Mouse (Mus musculus) neural tube, embryonic 14.5 days (tissue): Measurements from ENCODE around the gene Nfix. TPM values are rescaled to one million over a fixed set of nuclear protein-coding genes. Genes with fewer than 3 reads are reported as not detected.

ENCODE experiments used
- ATAC-seq: fragments of 200-750 bp; cut with Nextera tagmentation; 2 replicates; pipeline ENCODE4 v1.8.0; 2017; ENCODE audit warnings: low read depth, mild to moderate bottlenecking, moderate TSS enrichment, moderate library complexity
- H3K27ac ChIP-seq: fragments of 300-500 bp; sonication (generic); 2 replicates; pipeline ENCODE4 v1.5.1; 2014; ENCODE audit warnings: low read depth, mild to moderate bottlenecking, control low read depth, low read length, moderate library complexity, mixed read lengths
- H3K27me3 ChIP-seq: fragments of 300-500 bp; sonication (generic); 2 replicates; pipeline ENCODE4 v1.6.1; 2014; ENCODE audit warnings: low read length; ENCODE audit not compliant: control insufficient read depth, insufficient read depth
- H3K36me3 ChIP-seq: fragments of 300-500 bp; sonication (generic); 2 replicates; pipeline ENCODE4 v1.6.1; 2014; ENCODE audit warnings: low read length, mixed read lengths; ENCODE audit not compliant: control insufficient read depth, insufficient read depth
- H3K4me1 ChIP-seq: fragments of 300-500 bp; sonication (generic); 2 replicates; pipeline ENCODE4 v1.6.1; 2014; ENCODE audit warnings: low read length; ENCODE audit not compliant: control insufficient read depth, insufficient read depth
- H3K4me2 ChIP-seq: fragments of 300-500 bp; sonication (generic); 2 replicates; pipeline ENCODE4 v1.6.1; 2014; ENCODE audit warnings: mild to moderate bottlenecking, low read depth, low read length, control low read depth
- H3K4me3 ChIP-seq: fragments of 300-500 bp; sonication (generic); 2 replicates; pipeline ENCODE4 v1.5.1; 2014; ENCODE audit warnings: low read depth, low read length, control low read depth, mixed read lengths
- H3K9ac ChIP-seq: fragments of 300-500 bp; sonication (generic); replicated peaks from 2 replicates; pipeline ENCODE4 v1.6.1; 2014; ENCODE audit warnings: low read depth, mild to moderate bottlenecking, control low read depth, low read length, mixed read lengths
- H3K9me3 ChIP-seq: fragments of 300-500 bp; sonication (generic); 2 replicates; pipeline ENCODE4 v1.6.1; 2016; ENCODE audit warnings: low read length; ENCODE audit not compliant: control insufficient read depth
- WGBS: fragments of 180-500 bp; shearing (Covaris S2); extraction: QIAGEN DNeasy Blood & Tissue Kit; methylation state at CpG from one replicate; pipeline ENCODE4 v1.1.7; 2014; 5-methylcytosine and 5-hydroxymethylcytosine counted together
- polyA plus RNA-seq: library from polyadenylated mRNA; unstranded; fragments of >200 nt; fragmentation: Nextera tagmentation; extraction: Ambion mirVana; gene quantifications from 2 replicates; pipeline ENCODE4 v1.2.1, GENCODE M21; 2014

The Nfix gene
- polyA plus RNA-seq, 1 experiment from 2014 or later = 91.5 TPM

GRCm38 (mm10) chr8:84816117-84816516 lies 16.0 kb upstream of the Nfix start:
- Histone ChIP-seq H3K9ac (no peak overlapping the region), H3K27ac (no peak overlapping the region; the same call in 1 of the 2 replicates), H3K4me2 (no peak overlapping the region), H3K4me3 (no peak overlapping the region), H3K27me3 (no peaks in the 10 kb centered on the region; the same call in 1 of the 2 replicates), H3K9me3 (no peaks in the 10 kb centered on the region), H3K36me3 (no peaks in the 10 kb centered on the region), H3K4me1 (peaks cover 15% of the 10 kb centered on the region)
- 79% methylated on average over 17 of the region's 17 CpGs for WGBS
- no peak for ATAC-seq

DNA sequence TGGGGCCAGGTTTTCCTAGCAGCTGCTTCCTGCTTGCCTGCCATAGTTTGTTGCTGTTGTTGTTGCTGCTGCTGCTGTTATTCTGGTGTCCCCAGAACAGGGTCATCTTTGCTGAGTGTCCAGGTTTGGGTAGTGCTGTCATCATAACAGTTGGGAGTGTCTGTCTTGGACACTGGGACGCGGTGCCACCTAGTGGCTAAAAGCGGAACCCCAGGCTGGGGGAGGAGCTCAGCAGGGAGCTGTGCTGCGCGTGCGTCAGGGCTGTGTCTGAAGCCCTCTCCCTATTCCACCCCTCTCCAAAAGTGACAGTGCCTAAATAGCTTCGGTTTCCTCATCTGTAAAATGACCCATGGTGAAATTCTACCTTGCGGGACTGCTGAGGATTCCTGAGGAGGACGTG lies 15.4 kb upstream of the Nfix start:
- 0 out of 2 replicates have a peak overlapping the region, but pooled peaks have one; percentile 11 for H3K9ac ChIP-seq
- ATAC-seq = peak; percentile 45
- peaks cover 15% of the 10 kb centered on the region for H3K4me1 ChIP-seq
- H3K9me3 ChIP-seq = no peaks in the 10 kb centered on the region
- no peak overlapping the region for H3K4me2 ChIP-seq
- H3K27ac ChIP-seq = peak overlapping the region; percentile 71
- no peak overlapping the region for H3K4me3 ChIP-seq
- 9% methylated on average over 9 of the region's 9 CpGs for WGBS
- no peaks in the 10 kb centered on the region; the same call in 1 of the 2 replicates for H3K27me3 ChIP-seq
- H3K36me3 ChIP-seq = no peaks in the 10 kb centered on the region

GRCm38 (mm10) chr8:84814555-84815441 lies 14.7 kb upstream of the Nfix start:
- no peaks in the 10 kb centered on the region for H3K9me3 ChIP-seq
- no peak overlapping the region for H3K4me3 ChIP-seq
- no peaks in the 10 kb centered on the region; the same call in 1 of the 2 replicates for H3K27me3 ChIP-seq
- no peaks in the 10 kb centered on the region for H3K36me3 ChIP-seq
- H3K4me2 ChIP-seq = no peak overlapping the region
- peak; percentile 35 for ATAC-seq
- 0 out of 2 replicates have a peak overlapping the region, but pooled peaks have one; percentile 16 for H3K9ac ChIP-seq
- WGBS = 31% methylated on average over 17 of the region's 19 CpGs
- H3K27ac ChIP-seq = peak overlapping the region; percentile 71
- H3K4me1 ChIP-seq = peaks cover 15% of the 10 kb centered on the region

GRCm38 (mm10) chr8:84814240-84814554 lies 14.1 kb upstream of the Nfix start:
- H3K9ac ChIP-seq = no peak overlapping the region
- H3K36me3 ChIP-seq = no peaks in the 10 kb centered on the region
- peak; percentile 21 for ATAC-seq
- H3K4me3 ChIP-seq = no peak overlapping the region
- peak overlapping the region; percentile 71; the same call in 1 of the 2 replicates for H3K27ac ChIP-seq
- H3K4me1 ChIP-seq = peaks cover 15% of the 10 kb centered on the region
- no peaks in the 10 kb centered on the region; the same call in 1 of the 2 replicates for H3K27me3 ChIP-seq
- H3K9me3 ChIP-seq = no peaks in the 10 kb centered on the region
- WGBS = 63% methylated on average over 11 of the region's 11 CpGs
- no peak overlapping the region for H3K4me2 ChIP-seq

DNA sequence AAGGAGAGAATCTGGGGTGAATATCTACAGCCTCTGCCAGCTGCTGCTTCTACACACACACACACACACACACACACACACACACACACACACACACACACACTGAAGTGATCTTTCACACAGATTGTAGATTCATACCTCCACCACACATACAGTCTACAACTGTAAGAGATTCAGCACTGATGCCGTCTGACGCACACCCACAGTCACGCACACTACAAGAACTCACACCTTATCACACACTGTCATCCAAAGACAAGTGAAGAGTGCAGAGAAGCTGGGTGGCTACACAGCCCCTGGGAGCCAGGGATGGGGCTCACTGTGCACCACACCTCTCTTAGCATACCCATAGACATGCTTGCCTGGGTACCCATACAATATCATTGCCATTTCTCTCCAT lies 13.7 kb upstream of the Nfix start:
- no peaks in the 10 kb centered on the region for H3K9me3 ChIP-seq
- H3K27ac ChIP-seq = peak overlapping the region; percentile 44
- no peak overlapping the region for H3K9ac ChIP-seq
- peaks cover 15% of the 10 kb centered on the region for H3K4me1 ChIP-seq
- no peak overlapping the region for H3K4me2 ChIP-seq
- 87% methylated on average over 3 of the region's 3 CpGs for WGBS
- H3K36me3 ChIP-seq = no peaks in the 10 kb centered on the region
- H3K4me3 ChIP-seq = no peak overlapping the region
- ATAC-seq = no peak
- H3K27me3 ChIP-seq = no peaks in the 10 kb centered on the region; the same call in 1 of the 2 replicates

DNA sequence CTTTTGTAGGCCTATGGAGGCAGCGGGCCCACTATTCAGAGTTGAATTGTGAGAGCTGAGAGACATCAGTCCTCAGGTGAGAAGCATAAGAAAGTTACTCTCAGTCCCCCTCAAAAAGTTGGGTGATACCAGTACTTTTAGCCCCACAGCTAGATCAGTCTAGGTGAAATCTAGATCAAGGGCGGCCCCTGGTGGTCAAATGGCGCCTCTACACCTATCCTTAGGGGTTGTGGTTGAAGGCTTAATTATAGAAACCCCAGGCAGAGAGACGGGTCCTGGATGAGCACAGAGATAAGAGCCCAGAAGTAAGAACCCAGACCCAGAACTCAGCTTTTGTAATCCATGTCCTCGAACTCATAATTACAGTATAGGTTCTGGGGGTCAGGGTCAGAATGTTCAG lies 12.9 kb upstream of the Nfix start:
- Histone ChIP-seq H3K9me3 (no peaks in the 10 kb centered on the region), H3K9ac (no peak overlapping the region), H3K4me1 (peaks cover 15% of the 10 kb centered on the region), H3K4me3 (no peak overlapping the region), H3K27ac (peak overlapping the region; percentile 44), H3K27me3 (no peaks in the 10 kb centered on the region; the same call in 1 of the 2 replicates), H3K36me3 (no peaks in the 10 kb centered on the region), H3K4me2 (no peak overlapping the region)
- ATAC-seq = no peak
- 3% methylated on average over 5 of the region's 5 CpGs for WGBS

DNA sequence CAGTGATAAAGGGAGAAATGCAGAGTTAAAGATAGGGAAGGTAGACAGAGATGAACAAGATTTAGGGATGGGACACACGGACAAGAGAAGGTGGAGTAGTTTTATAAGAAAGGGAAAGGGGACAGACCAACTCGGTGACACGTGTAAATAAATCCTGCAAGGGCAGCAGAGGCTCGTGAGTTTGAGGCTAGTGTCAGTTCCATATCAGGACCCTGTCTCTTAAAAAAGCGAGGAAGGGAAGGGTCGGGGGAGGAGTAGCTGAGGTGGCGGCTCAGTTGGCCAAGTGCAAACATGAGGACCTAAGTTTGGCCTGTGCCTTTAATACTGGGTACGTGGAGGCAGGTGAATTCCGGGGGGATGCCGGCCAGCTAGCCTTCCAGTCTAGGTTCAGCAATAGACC lies 11.2 kb upstream of the Nfix start:
- Histone ChIP-seq H3K4me1 (peaks cover 15% of the 10 kb centered on the region), H3K27me3 (no peaks in the 10 kb centered on the region; the same call in 1 of the 2 replicates)

DNA sequence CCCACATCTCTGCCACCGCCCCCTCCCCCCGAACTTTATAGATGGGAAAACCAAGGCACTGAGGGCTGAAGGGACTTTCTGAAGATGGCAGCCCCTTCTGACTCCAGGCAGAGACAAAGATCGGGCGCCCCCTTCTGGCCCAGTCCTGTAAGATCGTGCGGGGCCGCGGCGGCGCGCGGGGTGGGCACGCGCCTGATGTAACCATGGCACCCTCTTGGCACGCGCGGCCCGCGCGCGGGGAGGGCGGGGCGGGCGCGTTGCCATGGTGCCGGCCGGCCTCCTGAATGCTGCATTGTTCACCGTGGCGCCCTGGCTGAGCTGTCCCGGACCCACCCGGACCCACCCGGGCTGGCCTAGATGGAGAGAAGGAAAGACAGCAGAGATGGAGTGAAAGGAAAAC lies 10.8 kb upstream of the Nfix start:
- H3K36me3 ChIP-seq = no peaks in the 10 kb centered on the region
- H3K9me3 ChIP-seq = no peaks in the 10 kb centered on the region
- peaks cover 15% of the 10 kb centered on the region for H3K4me1 ChIP-seq
- under 1% methylated on average over 32 of the region's 32 CpGs for WGBS
- peak overlapping the region; percentile 22; the same call in 1 of the 2 replicates for H3K4me3 ChIP-seq
- H3K9ac ChIP-seq = no peak overlapping the region; the same call in 1 of the 2 replicates
- no peaks in the 10 kb centered on the region; the same call in 1 of the 2 replicates for H3K27me3 ChIP-seq
- 0 out of 2 replicates have a peak overlapping the region, but pooled peaks have one; percentile 13 for H3K27ac ChIP-seq
- ATAC-seq = peak; percentile 79
- H3K4me2 ChIP-seq = peak overlapping the region; percentile 40

More for the DNA sequence above, 11.2 kb upstream of the Nfix start:
- H3K4me2 ChIP-seq = peak overlapping the region; percentile 40
- no peak for ATAC-seq
- no peaks in the 10 kb centered on the region for H3K9me3 ChIP-seq
- peak overlapping the region; percentile 22; the same call in 1 of the 2 replicates for H3K4me3 ChIP-seq
- WGBS = 13% methylated on average over 10 of the region's 10 CpGs
- H3K27ac ChIP-seq = 0 out of 2 replicates have a peak overlapping the region, but pooled peaks have one; percentile 13
- no peak overlapping the region; the same call in 1 of the 2 replicates for H3K9ac ChIP-seq
- H3K36me3 ChIP-seq = no peaks in the 10 kb centered on the region

DNA sequence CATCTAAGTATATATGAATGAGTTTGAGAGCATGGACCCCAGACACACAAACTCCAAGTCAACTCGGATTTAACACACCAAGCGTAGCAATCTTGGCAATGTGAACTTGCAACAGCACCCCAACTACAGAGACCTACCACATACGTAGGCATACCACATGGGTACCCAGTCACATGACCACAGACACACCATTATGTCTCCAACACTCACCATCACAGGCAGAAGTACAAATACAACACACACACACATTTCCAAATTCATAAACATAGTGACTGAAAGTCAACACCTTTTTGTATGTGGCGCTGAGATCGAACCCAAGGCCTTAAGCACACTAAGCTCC lies 9.8 kb upstream of the Nfix start:
- Histone ChIP-seq H3K27ac (no peak overlapping the region), H3K36me3 (no peaks in the 10 kb centered on the region), H3K4me3 (no peak overlapping the region), H3K27me3 (no peaks in the 10 kb centered on the region; the same call in 1 of the 2 replicates), H3K9ac (no peak overlapping the region), H3K4me1 (peaks cover 9% of the 10 kb centered on the region), H3K9me3 (no peaks in the 10 kb centered on the region), H3K4me2 (no peak overlapping the region)
- WGBS = 67% methylated on average over 5 of the region's 5 CpGs
- no peak for ATAC-seq
